Mouse (Mus musculus): ENCODE measurements around the gene Cry2. TPM values are rescaled to one million over a fixed set of nuclear protein-coding genes. Genes with fewer than 3 reads are reported as not detected.

Cry2 gene
- total RNA-seq (2023), result 15.7 and 26.4 TPM in 2 replicates

GRCm38 (mm10) chr2:92433578-92434374 lies at the start of gene Cry2:
Cry2 (minus strand) TSS chr2:92434043.

GRCm38 (mm10) chr2:92459921-92460707 lies 26.3 kb upstream of the Cry2 start, which contains the start of gene Slc35c1:
Slc35c1 (minus strand) TSS chr2:92460538.

GRCm38 (mm10) chr2:92401091-92401561 lies 32.7 kb downstream of the Cry2 start, which contains the start of gene Mapk8ip1:
Mapk8ip1 (minus strand) TSS chr2:92401263.

GRCm38 (mm10) chr2:92381901-92382588 lies 51.8 kb downstream of the Cry2 start, which contains the start of gene 1700029I15Rik:
1700029I15Rik (plus strand) TSS chr2:92382538.

GRCm38 (mm10) chr2:92374514-92374913 lies 59.3 kb downstream of the Cry2 start, which contains the start of the genes Pex16 and Large2:
Pex16 (plus strand) TSS chr2:92374676.
Large2 (minus strand) TSS chr2:92374869.

Other genes with a start within 250 kb of the Cry2 start
- gene Pex16, start 59.4 kb downstream of the Cry2 start, total RNA-seq (2023), result 25.5 and 34.9 TPM in 2 replicates
- not detected in 2 replicates for gene Large2, start 59.2 kb downstream of the Cry2 start, total RNA-seq (2023)
- gene 1700029I15Rik, start 51.5 kb downstream of the Cry2 start, total RNA-seq (2023), result 3.6 and 4.2 TPM in 2 replicates
- gene Mapk8ip1, start 32.8 kb downstream of the Cry2 start, total RNA-seq (2023), result 0.11 and 0.38 TPM in 2 replicates
- 28.4 and 28.7 TPM in 2 replicates for gene Slc35c1, start 26.5 kb upstream of the Cry2 start, total RNA-seq (2023)
- 0.39 and 0.88 TPM in 2 replicates for gene Chst1, start 165.7 kb upstream of the Cry2 start, total RNA-seq (2023)

Data from neutrophil, adult 65 days (primary cell).